Mouse (Mus musculus) heart, embryonic 11.5 days (tissue): ENCODE results near the gene Adad1. TPM values are rescaled to one million over a fixed set of nuclear protein-coding genes. Genes with fewer than 3 reads are reported as not detected.

Experiments
- ATAC-seq: fragments of 200-750 bp; cut with Nextera tagmentation; replicated peaks from 2 replicates; pipeline ENCODE4 v1.8.0; 2017; ENCODE audit warnings: moderate library complexity; ENCODE audit not compliant: insufficient number of reproducible peaks, low FRiP score, low TSS enrichment
- H3K27ac ChIP-seq: fragments of 300-500 bp; sonication (generic); 2 replicates; pipeline ENCODE4 v1.5.1; 2014; ENCODE audit warnings: mild to moderate bottlenecking, low read depth, low read length
- H3K27me3 ChIP-seq: fragments of 300-500 bp; sonication (generic); 2 replicates; pipeline ENCODE4 v1.6.1; 2014; ENCODE audit warnings: mild to moderate bottlenecking, low read length, mixed read lengths; ENCODE audit not compliant: control insufficient read depth, insufficient read depth
- H3K36me3 ChIP-seq: fragments of 300-500 bp; sonication (generic); 2 replicates; pipeline ENCODE4 v1.6.1; 2014; ENCODE audit warnings: mild to moderate bottlenecking, low read length, moderate library complexity, mixed read lengths; ENCODE audit not compliant: control insufficient read depth, insufficient read depth
- H3K4me1 ChIP-seq: fragments of 300-500 bp; sonication (generic); 2 replicates; pipeline ENCODE4 v1.6.1; 2014; ENCODE audit warnings: low read length; ENCODE audit not compliant: control insufficient read depth, insufficient read depth
- H3K4me2 ChIP-seq: fragments of 300-500 bp; sonication (generic); 2 replicates; pipeline ENCODE4 v1.6.1; 2014; ENCODE audit warnings: mild to moderate bottlenecking, moderate library complexity
- H3K4me3 ChIP-seq: fragments of 300-500 bp; sonication (generic); 2 replicates; pipeline ENCODE4 v1.5.1; 2014; ENCODE audit warnings: low read depth, low read length
- H3K9ac ChIP-seq: fragments of 300-500 bp; sonication (generic); 2 replicates; pipeline ENCODE4 v1.6.1; 2014; ENCODE audit warnings: mild to moderate bottlenecking, low read depth, low read length, moderate library complexity
- H3K9me3 ChIP-seq: fragments of 300-500 bp; sonication (generic); replicated peaks from 2 replicates; pipeline ENCODE4 v1.6.1; 2016; ENCODE audit warnings: low read length; ENCODE audit not compliant: control insufficient read depth
- WGBS: fragments of 180-500 bp; shearing (Covaris S2); extraction: QIAGEN DNeasy Blood & Tissue Kit; methylation state at CpG from one replicate; pipeline ENCODE4 v1.1.7; 2014; ENCODE audit not compliant: insufficient replicate concordance; 5-methylcytosine and 5-hydroxymethylcytosine counted together
- polyA plus RNA-seq: library from polyadenylated mRNA; unstranded; fragments of >200 nt; fragmentation: Nextera tagmentation; extraction: Ambion mirVana; gene quantifications from 2 replicates; pipeline ENCODE4 v1.2.1, GENCODE M21; 2014

Gene Adad1
- polyA plus RNA-seq, 1 experiment from 2014 or later = 1.5 TPM

GRCm38 (mm10) chr3:37152274-37152673 lies 88.9 kb downstream of the Adad1 start:
- no peak for ATAC-seq
- Histone ChIP-seq H3K27me3 (no peaks in the 10 kb centered on the region), H3K9me3 (no peaks in the 10 kb centered on the region), H3K36me3 (no peaks in the 10 kb centered on the region), H3K4me1 (peaks cover 8% of the 10 kb centered on the region; the same call in 1 of the 2 replicates), H3K4me2 (no peak overlapping the region), H3K27ac (no peak overlapping the region), H3K4me3 (no peak overlapping the region), H3K9ac (no peak overlapping the region)
- 82% methylated on average over 10 of the region's 10 CpGs for WGBS

- Histone ChIP-seq H3K36me3 (no peaks in the 10 kb centered on the region), H3K4me1 (peaks cover 8% of the 10 kb centered on the region; the same call in 1 of the 2 replicates), H3K9me3 (no peaks in the 10 kb centered on the region), H3K4me2 (no peak overlapping the region), H3K4me3 (no peak overlapping the region), H3K9ac (no peak overlapping the region), H3K27me3 (no peaks in the 10 kb centered on the region), H3K27ac (no peak overlapping the region)
- no peak for ATAC-seq
- WGBS = 83% methylated on average over 7 of the region's 7 CpGs
These were observed 89.7 kb downstream of the Adad1 start for GRCm38 (mm10) chr3:37153004-37153403.

GRCm38 (mm10) chr3:37154396-37154795 lies 91.1 kb downstream of the Adad1 start:
- ATAC-seq = no peak; the same call in 1 of the 2 replicates
- Histone ChIP-seq H3K27ac (no peak overlapping the region), H3K27me3 (no peaks in the 10 kb centered on the region), H3K9ac (no peak overlapping the region), H3K4me2 (no peak overlapping the region), H3K9me3 (no peaks in the 10 kb centered on the region), H3K36me3 (no peaks in the 10 kb centered on the region), H3K4me3 (no peak overlapping the region), H3K4me1 (peaks cover 8% of the 10 kb centered on the region; the same call in 1 of the 2 replicates)
- 22% methylated on average over 7 of the region's 7 CpGs for WGBS

GRCm38 (mm10) chr3:37157082-37157481 lies 93.8 kb downstream of the Adad1 start:
- no peak overlapping the region for H3K27ac ChIP-seq
- H3K36me3 ChIP-seq = no peaks in the 10 kb centered on the region
- no peaks in the 10 kb centered on the region for H3K27me3 ChIP-seq
- no peak overlapping the region for H3K4me2 ChIP-seq
- WGBS = 45% methylated on average over 8 of the region's 8 CpGs
- no peak for ATAC-seq
- peaks cover 8% of the 10 kb centered on the region; the same call in 1 of the 2 replicates for H3K4me1 ChIP-seq
- H3K9me3 ChIP-seq = no peaks in the 10 kb centered on the region
- no peak overlapping the region for H3K4me3 ChIP-seq
- no peak overlapping the region for H3K9ac ChIP-seq

- H3K27me3 ChIP-seq = no peaks in the 10 kb centered on the region
- H3K27ac ChIP-seq = no peak overlapping the region
- no peak overlapping the region for H3K4me3 ChIP-seq
- H3K9me3 ChIP-seq = no peaks in the 10 kb centered on the region
- H3K4me2 ChIP-seq = no peak overlapping the region
- ATAC-seq = no peak
- H3K4me1 ChIP-seq = peaks cover 8% of the 10 kb centered on the region; the same call in 1 of the 2 replicates
- H3K36me3 ChIP-seq = no peaks in the 10 kb centered on the region
- H3K9ac ChIP-seq = no peak overlapping the region
- WGBS = 75% methylated on average over 3 of the region's 3 CpGs
These were observed 94.9 kb downstream of the Adad1 start for GRCm38 (mm10) chr3:37158246-37158645.

GRCm38 (mm10) chr3:37161096-37161495 lies 97.8 kb downstream of the Adad1 start:
- no peaks in the 10 kb centered on the region for H3K27me3 ChIP-seq
- H3K4me3 ChIP-seq = no peak overlapping the region
- no peak overlapping the region for H3K27ac ChIP-seq
- no peaks in the 10 kb centered on the region for H3K36me3 ChIP-seq
- H3K4me1 ChIP-seq = no peaks in the 10 kb centered on the region
- H3K9ac ChIP-seq = no peak overlapping the region
- no peak for ATAC-seq
- WGBS = 79% methylated on average over 4 of the region's 4 CpGs
- no peaks in the 10 kb centered on the region for H3K9me3 ChIP-seq
- H3K4me2 ChIP-seq = no peak overlapping the region

- no peak for ATAC-seq
These were observed 106.0 kb downstream of the Adad1 start for GRCm38 (mm10) chr3:37169283-37169682.

More at GRCm38 (mm10) chr3:37169283-37169682, 106.0 kb downstream of the Adad1 start:
- H3K4me3 ChIP-seq = no peak overlapping the region
- no peak overlapping the region for H3K27ac ChIP-seq
- H3K9ac ChIP-seq = no peak overlapping the region
- H3K36me3 ChIP-seq = no peaks in the 10 kb centered on the region
- no peaks in the 10 kb centered on the region for H3K4me1 ChIP-seq
- H3K27me3 ChIP-seq = no peaks in the 10 kb centered on the region
- H3K4me2 ChIP-seq = no peak overlapping the region
- WGBS = 83% methylated on average over 2 of the region's 2 CpGs
- no peaks in the 10 kb centered on the region for H3K9me3 ChIP-seq

Other genes starting within 250 kb of the Adad1 start
- gene 4932438A13Rik, start 200.4 kb upstream of the Adad1 start, polyA plus RNA-seq = 34.7 and 41.6 TPM in 2 replicates
- 0.29 and 0.34 TPM in 2 replicates for gene Il2, start 62.4 kb downstream of the Adad1 start, polyA plus RNA-seq
- gene Il21, start 169.1 kb downstream of the Adad1 start, polyA plus RNA-seq = not detected in 2 replicates
- gene Bbs12, start 249.0 kb downstream of the Adad1 start, polyA plus RNA-seq = 4.7 and 5.7 TPM in 2 replicates
- gene Cetn4, start 249.2 kb downstream of the Adad1 start, polyA plus RNA-seq = 0.52 and 1.1 TPM in 2 replicates